Mouse (Mus musculus) ES-Bruce4 (cell line): Measurements from ENCODE around the gene Gal3st3. TPM values are rescaled to one million over a fixed set of nuclear protein-coding genes. Genes with fewer than 3 reads are reported as not detected.

Experiments used
- H3K27ac ChIP-seq: 2 replicates; pipeline ENCODE4 v1.5.1; 2012; ENCODE audit warnings: low read length, inconsistent platforms; ENCODE audit not compliant: insufficient read depth
- H3K27me3 ChIP-seq: 2 replicates; pipeline ENCODE4 v1.6.1; 2012; ENCODE audit warnings: mild to moderate bottlenecking, low read length, inconsistent platforms; ENCODE audit not compliant: control insufficient read depth, poor library complexity, insufficient read depth, severe bottlenecking
- H3K36me3 ChIP-seq: 2 replicates; pipeline ENCODE4 v1.6.1; 2012; ENCODE audit warnings: inconsistent platforms, mild to moderate bottlenecking, low read length, moderate library complexity; ENCODE audit not compliant: control insufficient read depth, poor library complexity, insufficient read depth, severe bottlenecking
- H3K4me1 ChIP-seq: one replicate; pipeline ENCODE4 v1.8.1; 2011; ENCODE audit warnings: low read length; ENCODE audit not compliant: control insufficient read depth, insufficient read depth
- H3K4me3 ChIP-seq: 2 replicates; pipeline ENCODE4 v1.5.1; 2011; ENCODE audit warnings: low read depth, mild to moderate bottlenecking, low read length
- H3K9ac ChIP-seq: 2 replicates; pipeline ENCODE4 v1.6.1; 2012; ENCODE audit warnings: low read depth, mild to moderate bottlenecking, inconsistent platforms; ENCODE audit not compliant: poor library complexity, severe bottlenecking
- H3K9me3 ChIP-seq: replicated peaks from 2 replicates; pipeline ENCODE4 v1.6.1; 2012; ENCODE audit warnings: mild to moderate bottlenecking, low read length, inconsistent platforms; ENCODE audit not compliant: control insufficient read depth, poor library complexity, insufficient read depth, severe bottlenecking
- CTCF ChIP-seq: IDR thresholded peaks from one replicate; pipeline ENCODE4 v1.8.1; 2011; ENCODE audit warnings: low read depth, low read length
- EP300 ChIP-seq: IDR thresholded peaks from 2 replicates; pipeline ENCODE4 v1.6.1; 2011; ENCODE audit warnings: low read depth, low read length; ENCODE audit not compliant: insufficient read depth
- POLR2A ChIP-seq: IDR thresholded peaks from one replicate; pipeline ENCODE4 v1.8.1; 2011; ENCODE audit warnings: low read length; ENCODE audit not compliant: insufficient read depth
- polyA plus RNA-seq: library from polyadenylated mRNA; stranded (reverse); fragments of >200 nt; gene quantifications from 2 replicates; pipeline ENCODE4 v1.2.4, GENCODE M21; 2011; ENCODE audit warnings: low read depth; ENCODE audit not compliant: missing spikeins, insufficient read depth, insufficient read length

Gal3st3 gene
- polyA plus RNA-seq, 1 experiment: 2.5 TPM

DNA sequence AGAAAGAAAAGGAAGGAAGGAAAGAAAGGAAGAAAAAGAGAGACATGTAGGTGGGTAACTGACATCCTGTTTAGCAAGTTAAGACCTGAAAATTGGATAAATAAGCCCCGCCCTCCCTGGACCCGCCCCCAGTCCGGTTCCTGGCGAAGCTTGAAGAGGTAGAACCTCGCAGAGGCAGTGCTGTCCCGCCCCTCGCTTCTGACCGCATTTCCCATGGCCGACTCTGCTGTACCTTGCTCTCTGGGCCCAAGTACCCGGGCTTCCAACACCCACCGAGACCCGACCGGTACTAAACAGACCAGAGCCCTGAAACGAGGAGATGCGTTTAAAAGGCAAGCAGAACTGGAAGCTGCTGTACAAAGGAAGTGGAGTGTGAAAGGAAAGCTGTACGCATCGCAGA, 25.7 kb downstream of the Gal3st3 start:
- TF ChIP-seq EP300 (no peak), CTCF (no peak), POLR2A (no peak)
- Histone ChIP-seq H3K4me1 (no peaks in the 10 kb centered on the region), H3K27me3 (no peaks in the 10 kb centered on the region), H3K9ac (no peak overlapping the region), H3K36me3 (no peaks in the 10 kb centered on the region), H3K4me3 (no peak overlapping the region), H3K9me3 (peaks cover 4% of the 10 kb centered on the region), H3K27ac (no peak overlapping the region)

DNA sequence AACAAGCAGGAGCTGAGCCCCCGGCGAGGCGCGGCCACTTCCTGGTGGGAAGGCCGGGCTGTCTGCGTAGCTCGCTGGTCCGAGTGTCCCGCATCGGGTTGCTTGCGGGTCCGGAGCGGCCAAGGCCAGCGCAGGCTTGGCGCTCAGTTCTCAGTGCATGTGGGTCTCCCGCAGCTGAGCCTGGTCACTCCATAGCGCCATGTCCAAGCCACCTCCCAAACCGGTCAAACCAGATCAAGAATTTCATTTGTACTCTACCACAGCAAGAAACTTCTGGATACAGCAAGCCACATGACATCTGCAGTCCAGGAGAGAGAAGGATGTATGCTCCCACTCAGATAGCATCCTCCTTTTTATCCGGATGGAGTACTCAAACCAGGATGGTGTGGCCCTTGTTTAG, 29.8 kb downstream of the Gal3st3 start:
- Histone ChIP-seq H3K9me3 (no peaks in the 10 kb centered on the region), H3K36me3 (no peaks in the 10 kb centered on the region), H3K27me3 (no peaks in the 10 kb centered on the region), H3K27ac (no peak overlapping the region), H3K9ac (peak overlapping the region; percentile 23; the same call in 1 of the 2 replicates), H3K4me1 (no peaks in the 10 kb centered on the region), H3K4me3 (peak overlapping the region; percentile 12)
- TF ChIP-seq CTCF: no peak
- TF ChIP-seq EP300: no peak
- no peak for TF ChIP-seq POLR2A

DNA sequence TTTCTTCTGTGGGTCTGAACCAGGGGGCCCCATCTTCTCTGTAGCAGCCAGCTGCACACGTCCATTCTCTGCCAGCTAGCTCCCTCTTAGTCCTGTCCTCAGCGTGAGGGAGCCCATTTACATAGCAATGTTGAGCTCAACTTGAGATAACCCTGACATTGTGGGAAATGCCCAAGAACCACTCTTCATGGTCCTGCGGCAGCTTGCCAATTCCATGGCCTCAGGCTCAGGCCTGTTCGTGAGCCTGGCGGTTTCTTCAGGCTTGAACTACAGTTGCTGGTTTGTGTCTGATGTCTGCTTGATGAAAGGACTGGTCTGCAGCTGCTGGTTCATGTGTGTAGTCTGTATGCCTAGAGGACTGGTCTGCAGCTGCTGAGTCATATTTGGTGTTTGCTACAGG, 36.6 kb downstream of the Gal3st3 start:
- no peak overlapping the region for H3K9ac ChIP-seq
- H3K36me3 ChIP-seq: no peaks in the 10 kb centered on the region

DNA sequence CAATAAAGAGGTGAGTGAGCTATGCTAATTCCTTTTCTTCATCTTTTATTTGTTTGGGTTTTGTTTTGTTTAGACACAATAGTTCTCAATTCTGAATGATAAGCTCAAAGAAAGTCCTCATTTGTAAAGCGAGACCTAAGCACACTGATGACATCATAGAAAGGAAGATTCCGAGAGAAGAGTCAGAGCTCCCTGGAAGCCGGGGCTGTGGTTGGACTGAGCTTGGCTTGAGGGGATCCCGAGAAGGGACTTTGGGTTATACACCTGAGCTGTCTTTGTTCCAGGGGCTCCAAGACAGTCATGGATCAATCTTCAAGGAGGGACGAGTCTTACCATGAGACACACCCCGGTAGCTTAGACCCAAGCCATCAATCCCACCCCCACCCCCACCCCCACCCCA, 37.3 kb downstream of the Gal3st3 start, which contains the start of gene Catsper1:
Catsper1 (plus strand) TSS at position 301 of the 400 bp plus-strand sequence.
- no peak within 1 kb of the TSS for H3K4me3 ChIP-seq
- no peak within 1 kb of the TSS for H3K9ac ChIP-seq
- no peaks in the 10 kb centered on the region for H3K36me3 ChIP-seq
- H3K9me3 ChIP-seq: no peaks in the 10 kb centered on the region
- no peak for TF ChIP-seq POLR2A
- TF ChIP-seq EP300: no peak
- no peak for TF ChIP-seq CTCF
- no peaks in the 10 kb centered on the region for H3K4me1 ChIP-seq
- H3K27ac ChIP-seq: no peak within 1 kb of the TSS
- H3K27me3 ChIP-seq: no peaks in the 10 kb centered on the region

More for the DNA sequence above, 36.6 kb downstream of the Gal3st3 start:
- H3K4me1 ChIP-seq: no peaks in the 10 kb centered on the region
- no peak overlapping the region for H3K4me3 ChIP-seq
- H3K27ac ChIP-seq: no peak overlapping the region
- H3K9me3 ChIP-seq: no peaks in the 10 kb centered on the region
- no peak for TF ChIP-seq EP300
- no peak for TF ChIP-seq CTCF
- TF ChIP-seq POLR2A: no peak
- H3K27me3 ChIP-seq: no peaks in the 10 kb centered on the region

DNA sequence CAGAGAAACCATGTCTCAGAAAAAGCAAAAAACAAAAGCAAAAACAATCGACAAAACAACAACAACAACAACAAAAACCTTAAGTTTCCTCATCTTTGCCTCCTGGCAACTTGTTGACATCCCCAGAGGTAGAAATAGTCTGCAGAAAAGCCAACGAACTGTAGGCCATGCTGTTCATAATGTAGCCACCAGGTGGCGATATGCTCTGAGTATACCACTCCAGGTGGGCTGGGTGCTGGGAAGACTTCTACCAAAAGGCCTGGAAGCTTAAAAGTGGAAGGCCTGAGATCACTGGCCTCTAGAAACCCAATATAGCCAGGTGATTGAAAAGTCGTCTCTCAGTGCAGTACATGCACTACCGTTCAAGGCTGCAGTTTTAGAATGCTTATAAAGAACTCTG, 39.8 kb downstream of the Gal3st3 start:
- Histone ChIP-seq H3K27ac (no peak overlapping the region), H3K9ac (no peak overlapping the region), H3K4me1 (no peaks in the 10 kb centered on the region), H3K4me3 (no peak overlapping the region), H3K27me3 (no peaks in the 10 kb centered on the region), H3K9me3 (no peaks in the 10 kb centered on the region), H3K36me3 (no peaks in the 10 kb centered on the region)
- peak; percentile 73 for TF ChIP-seq CTCF
- no peak for TF ChIP-seq POLR2A
- no peak for TF ChIP-seq EP300

DNA sequence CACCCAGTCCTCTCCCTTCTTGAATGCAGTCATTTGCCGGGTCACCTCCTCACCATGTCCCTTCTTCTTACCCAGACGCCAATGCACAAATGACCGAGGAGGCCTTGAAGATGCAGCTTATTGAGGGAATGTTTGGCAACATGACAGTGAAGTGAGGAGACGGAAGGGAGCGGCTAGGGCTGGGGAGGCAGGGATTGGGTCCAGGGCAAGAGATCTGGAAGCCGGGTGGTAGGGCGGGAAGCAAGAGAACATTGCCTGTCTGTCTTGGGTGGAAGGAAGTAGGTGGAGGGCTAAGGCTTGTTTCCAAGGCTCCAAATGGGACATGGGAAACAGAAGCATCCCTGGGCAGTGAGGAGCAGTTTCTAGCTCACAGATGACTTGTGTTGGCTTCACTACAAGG, 43.2 kb downstream of the Gal3st3 start:
- H3K27me3 ChIP-seq: no peaks in the 10 kb centered on the region
- no peak overlapping the region for H3K4me3 ChIP-seq
- TF ChIP-seq CTCF: no peak
- no peak for TF ChIP-seq POLR2A
- TF ChIP-seq EP300: no peak
- H3K4me1 ChIP-seq: no peaks in the 10 kb centered on the region
- no peak overlapping the region for H3K9ac ChIP-seq
- H3K27ac ChIP-seq: no peak overlapping the region
- no peaks in the 10 kb centered on the region for H3K9me3 ChIP-seq
- H3K36me3 ChIP-seq: no peaks in the 10 kb centered on the region
